Mouse (Mus musculus) kidney, adult 2 months (tissue): Measurements from ENCODE around the gene Tent5b. TPM values are rescaled to one million over a fixed set of nuclear protein-coding genes. Genes with fewer than 3 reads are reported as not detected.
A peak's percentile ranks its signal among the peaks of the same experiment; 100 is the strongest.

Experiments
- DNase-seq: peaks from one replicate; pipeline ENCODE4 v3.0.0; 2021
- H3K27ac ChIP-seq: fragments of 200-500 bp; 2 replicates; pipeline ENCODE4 v1.5.1; 2012; ENCODE audit warnings: low read depth, low read length, control low read depth, inconsistent platforms; ENCODE audit not compliant: insufficient read depth
- H3K27me3 ChIP-seq: fragments of 200-500 bp; replicated peaks from 2 replicates; pipeline ENCODE4 v1.6.1; 2012; ENCODE audit warnings: mild to moderate bottlenecking, moderate library complexity, low read length, inconsistent platforms; ENCODE audit not compliant: control insufficient read depth, insufficient read depth
- H3K36me3 ChIP-seq: fragments of 200-500 bp; 2 replicates; pipeline ENCODE4 v1.6.1; 2012; ENCODE audit warnings: mild to moderate bottlenecking, moderate library complexity, low read length, inconsistent platforms; ENCODE audit not compliant: control insufficient read depth, insufficient read depth
- H3K4me1 ChIP-seq: fragments of 200-500 bp; 2 replicates; pipeline ENCODE4 v1.6.1; 2011; ENCODE audit warnings: low read length; ENCODE audit not compliant: control insufficient read depth, insufficient read depth
- H3K4me3 ChIP-seq: fragments of 200-500 bp; 2 replicates; pipeline ENCODE4 v1.5.1; 2011; ENCODE audit warnings: mild to moderate bottlenecking, low read depth, low read length, control low read depth; ENCODE audit not compliant: insufficient read depth
- CTCF ChIP-seq: fragments of 200-500 bp; conservative IDR thresholded peaks from 2 replicates; pipeline ENCODE4 v1.5.1; 2011; ENCODE audit warnings: low read depth, mild to moderate bottlenecking, control low read depth, low read length, moderate library complexity, mixed read lengths; ENCODE audit not compliant: insufficient read depth, insufficient read length
- POLR2A ChIP-seq: fragments of 200-500 bp; IDR thresholded peaks from one replicate; pipeline ENCODE4 v1.6.1; 2011; ENCODE audit warnings: low read depth, low read length, control low read depth
- WGBS: fragments of 180-500 bp; shearing (Covaris S2); methylation state at CpG from one replicate; pipeline ENCODE4 v1.1.7; 2018; 5-methylcytosine and 5-hydroxymethylcytosine counted together
- polyA plus RNA-seq: library from polyadenylated mRNA; depleted of rRNA; stranded (reverse); fragments of >200 nt; gene quantifications from 2 replicates; pipeline ENCODE4 v1.2.3, GENCODE M21; 2012

Gene Tent5b
- polyA plus RNA-seq, 1 experiment: 2.9 TPM

- H3K27ac ChIP-seq: peak overlapping the region; percentile 66; the same call in 1 of the 2 replicates
- DNase-seq: peak; percentile 91
- H3K27me3 ChIP-seq: no peaks in the 10 kb centered on the region
- no peaks in the 10 kb centered on the region for H3K36me3 ChIP-seq
- TF ChIP-seq CTCF (peak; percentile 98; the same call in 1 of the 2 replicates), POLR2A (no peak)
- H3K4me3 ChIP-seq: no peak overlapping the region
- 11% methylated on average over 8 of the region's 8 CpGs for WGBS
- H3K4me1 ChIP-seq: peaks cover under 1% of the 10 kb centered on the region; the same call in 1 of the 2 replicates
These were observed 33.0 kb downstream of the Tent5b start for GRCm38 (mm10) chr4:133512972-133513371.

GRCm38 (mm10) chr4:133518601-133519368 lies 38.9 kb downstream of the Tent5b start, which contains the start of gene Kdf1:
TSS of gene Kdf1 (plus strand) at chr4:133518963.
- peaks cover 14% of the 10 kb centered on the region; the same call in 1 of the 2 replicates for H3K4me1 ChIP-seq
- peak within 1 kb of the TSS; percentile 69 for H3K27ac ChIP-seq
- peak; percentile 87 for DNase-seq
- peak; percentile 51 for TF ChIP-seq POLR2A
- no peak for TF ChIP-seq CTCF
- H3K4me3 ChIP-seq: peak within 1 kb of the TSS; percentile 73
- H3K36me3 ChIP-seq: no peaks in the 10 kb centered on the region
- 3% methylated on average over 69 of the region's 69 CpGs for WGBS
- H3K27me3 ChIP-seq: no peaks in the 10 kb centered on the region

- TF ChIP-seq CTCF (no peak), POLR2A (no peak)
- H3K4me3 ChIP-seq: peak overlapping the region; percentile 73
- DNase-seq: no peak
- no peaks in the 10 kb centered on the region for H3K36me3 ChIP-seq
- H3K27me3 ChIP-seq: no peaks in the 10 kb centered on the region
- 5% methylated on average over 25 of the region's 25 CpGs for WGBS
- H3K27ac ChIP-seq: peak overlapping the region; percentile 69
- peaks cover 14% of the 10 kb centered on the region; the same call in 1 of the 2 replicates for H3K4me1 ChIP-seq
These were observed 39.4 kb downstream of the Tent5b start for GRCm38 (mm10) chr4:133519369-133519665.

- no peak for DNase-seq
- TF ChIP-seq POLR2A (no peak), CTCF (no peak)
- Histone ChIP-seq H3K27ac (no peak overlapping the region), H3K27me3 (no peaks in the 10 kb centered on the region), H3K4me1 (peaks cover 14% of the 10 kb centered on the region; the same call in 1 of the 2 replicates), H3K4me3 (no peak overlapping the region), H3K36me3 (no peaks in the 10 kb centered on the region)
- 57% methylated on average over 2 of the region's 2 CpGs for WGBS
These were observed 41.6 kb downstream of the Tent5b start for GRCm38 (mm10) chr4:133521502-133521901.

- no peaks in the 10 kb centered on the region; the same call in none of the 2 replicates for H3K36me3 ChIP-seq
- TF ChIP-seq POLR2A: no peak
- TF ChIP-seq CTCF: no peak
- 69% methylated on average over 16 of the region's 16 CpGs for WGBS
- no peak overlapping the region for H3K4me3 ChIP-seq
- H3K27me3 ChIP-seq: no peaks in the 10 kb centered on the region
- no peaks in the 10 kb centered on the region for H3K4me1 ChIP-seq
- DNase-seq: no peak
- no peak overlapping the region for H3K27ac ChIP-seq
These were observed 47.9 kb downstream of the Tent5b start for GRCm38 (mm10) chr4:133527788-133528187.

GRCm38 (mm10) chr4:133532777-133533176 lies 52.8 kb downstream of the Tent5b start:
- peak; percentile 52 for TF ChIP-seq CTCF
- no peak for TF ChIP-seq POLR2A
- H3K27ac ChIP-seq: no peak overlapping the region
- DNase-seq: peak; percentile 18
- WGBS: 59% methylated on average over 3 of the region's 3 CpGs
- no peak overlapping the region for H3K4me3 ChIP-seq
- no peaks in the 10 kb centered on the region for H3K27me3 ChIP-seq
- H3K4me1 ChIP-seq: no peaks in the 10 kb centered on the region; the same call in 1 of the 2 replicates
- no peaks in the 10 kb centered on the region; the same call in none of the 2 replicates for H3K36me3 ChIP-seq

GRCm38 (mm10) chr4:133536081-133536480 lies 56.1 kb downstream of the Tent5b start:
- no peak overlapping the region for H3K27ac ChIP-seq
- no peak for TF ChIP-seq POLR2A
- TF ChIP-seq CTCF: no peak
- no peaks in the 10 kb centered on the region; the same call in 1 of the 2 replicates for H3K4me1 ChIP-seq
- H3K27me3 ChIP-seq: no peaks in the 10 kb centered on the region
- no peaks in the 10 kb centered on the region for H3K36me3 ChIP-seq
- 66% methylated on average over 3 of the region's 3 CpGs for WGBS
- H3K4me3 ChIP-seq: no peak overlapping the region
- peak; percentile 70 for DNase-seq
